Mouse (Mus musculus) embryo, embryonic 10 days (tissue): ENCODE measurements at regions not wholly inside any gene's neighbourhood (a gene's known extent, or its start where the extent isn't known, plus 50 kb on each side); places are given as distances from the start of the nearest gene placed in this dataset.

Experiments used
- DNase-seq: peaks from one replicate; pipeline ENCODE4 v3.0.0-alpha.2; 2015; ENCODE audit warnings: low spot score

DNA sequence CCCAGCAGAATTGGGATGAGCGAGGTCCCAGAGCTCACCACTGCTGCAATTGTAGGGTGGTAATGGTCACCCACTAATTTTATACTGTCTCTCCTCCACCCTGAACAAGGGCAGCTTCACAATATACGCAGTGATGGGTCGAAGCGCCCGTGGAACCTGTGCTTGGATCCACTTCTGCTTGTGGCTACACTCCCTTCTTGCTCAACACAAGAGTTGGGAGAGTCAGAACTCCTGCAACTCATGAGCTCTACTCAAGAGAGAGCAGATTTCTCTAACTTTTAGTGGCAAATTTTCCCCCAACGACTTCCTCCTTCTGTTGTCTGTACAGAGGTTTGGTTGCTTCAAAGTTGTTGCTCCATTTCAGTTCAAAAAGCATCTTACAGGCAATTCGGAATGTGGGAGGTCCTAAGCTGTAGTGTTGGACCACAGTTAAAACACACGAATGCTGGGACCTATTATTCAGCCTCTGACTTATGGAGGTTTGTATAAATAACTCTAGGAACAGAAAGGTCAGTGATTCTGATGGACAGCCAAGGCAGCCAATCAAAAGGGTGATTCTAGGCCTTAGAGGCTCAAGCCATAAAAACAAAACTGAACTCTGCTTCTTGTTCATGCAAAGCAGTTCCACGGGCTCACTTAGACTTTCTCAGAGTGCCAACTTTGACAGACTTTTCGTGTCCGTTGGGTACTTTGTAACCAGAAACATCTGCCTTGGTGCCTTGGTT is 227.8 kb upstream of the Meis1 start:
- DNase-seq, result no peak

DNA sequence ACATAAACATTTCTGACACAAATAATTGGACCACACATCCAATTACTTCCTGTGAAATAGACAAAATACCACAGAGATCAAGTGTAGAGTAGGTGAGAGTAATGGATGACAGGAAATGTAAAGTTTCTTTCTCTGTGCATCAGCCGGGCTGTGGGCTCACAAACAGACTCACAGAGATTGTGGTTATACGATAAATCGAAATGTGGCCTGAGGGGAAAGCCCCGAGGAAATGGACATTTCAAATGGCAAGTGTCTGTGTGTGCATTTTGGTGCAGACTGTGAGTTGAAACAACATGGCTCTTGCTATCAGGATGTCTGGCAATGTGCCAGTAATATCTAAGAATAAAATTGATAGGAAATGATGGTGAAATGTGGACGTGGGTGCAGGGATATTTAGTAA is 234.8 kb upstream of the Meis1 start:
- DNase-seq, result no peak

DNA sequence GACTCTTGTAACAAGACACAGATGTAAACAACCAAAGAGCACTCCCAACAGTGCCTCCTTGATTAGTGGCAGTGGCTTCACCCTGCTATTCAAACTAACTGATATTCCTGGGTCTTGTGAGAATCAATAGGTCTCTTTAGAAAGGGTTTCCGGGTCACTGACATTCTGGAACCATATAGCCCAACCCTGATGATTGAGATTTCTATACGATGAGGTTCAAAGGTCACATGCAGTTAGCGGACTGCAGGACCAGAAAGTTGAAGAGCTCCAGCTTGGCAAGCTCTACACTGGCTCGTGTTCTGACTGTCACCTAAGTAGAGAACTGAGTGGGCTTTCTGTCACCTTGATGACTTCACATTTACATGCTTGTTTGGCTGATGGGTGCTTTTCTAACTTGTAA is 235.4 kb upstream of the Meis1 start:
- peak; percentile 63 for DNase-seq

DNA sequence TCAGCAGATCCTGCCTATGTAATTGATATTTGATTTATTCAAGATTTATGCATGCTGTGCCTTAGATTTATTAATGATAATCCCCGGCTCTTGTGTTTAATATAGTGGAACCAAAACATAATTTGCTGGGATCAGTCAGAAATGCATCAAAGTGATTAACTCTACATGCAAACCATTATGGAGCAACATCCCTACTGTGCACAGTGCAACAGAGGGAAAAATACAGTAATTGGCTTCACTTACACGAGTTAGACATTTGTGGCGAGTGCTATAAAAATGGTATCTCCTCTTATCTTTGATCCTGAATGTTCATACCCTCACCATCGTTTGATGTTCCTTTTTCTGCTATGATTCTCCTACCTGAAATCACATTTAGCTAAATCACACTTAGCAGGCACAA is 238.8 kb upstream of the Meis1 start:
- no peak for DNase-seq

DNA sequence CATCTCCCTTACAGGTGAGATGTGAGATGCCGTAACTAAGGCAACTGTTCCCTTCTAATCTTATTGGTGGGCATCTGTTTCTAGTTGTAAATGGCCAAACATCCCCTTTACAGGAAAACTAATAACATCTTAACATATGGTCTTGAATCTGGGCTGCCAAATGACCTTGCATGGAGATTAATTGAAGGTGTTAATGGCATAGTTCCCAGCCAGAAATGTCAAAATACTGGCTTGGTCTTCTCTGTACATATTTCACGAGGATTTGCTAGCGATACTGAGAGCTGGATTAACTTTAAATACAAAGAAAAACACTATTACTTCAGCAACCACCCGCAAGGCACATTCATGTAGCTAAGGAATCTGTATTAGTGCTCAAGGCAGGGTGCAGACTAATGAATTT is 244.0 kb upstream of the Meis1 start:
- no peak for DNase-seq

DNA sequence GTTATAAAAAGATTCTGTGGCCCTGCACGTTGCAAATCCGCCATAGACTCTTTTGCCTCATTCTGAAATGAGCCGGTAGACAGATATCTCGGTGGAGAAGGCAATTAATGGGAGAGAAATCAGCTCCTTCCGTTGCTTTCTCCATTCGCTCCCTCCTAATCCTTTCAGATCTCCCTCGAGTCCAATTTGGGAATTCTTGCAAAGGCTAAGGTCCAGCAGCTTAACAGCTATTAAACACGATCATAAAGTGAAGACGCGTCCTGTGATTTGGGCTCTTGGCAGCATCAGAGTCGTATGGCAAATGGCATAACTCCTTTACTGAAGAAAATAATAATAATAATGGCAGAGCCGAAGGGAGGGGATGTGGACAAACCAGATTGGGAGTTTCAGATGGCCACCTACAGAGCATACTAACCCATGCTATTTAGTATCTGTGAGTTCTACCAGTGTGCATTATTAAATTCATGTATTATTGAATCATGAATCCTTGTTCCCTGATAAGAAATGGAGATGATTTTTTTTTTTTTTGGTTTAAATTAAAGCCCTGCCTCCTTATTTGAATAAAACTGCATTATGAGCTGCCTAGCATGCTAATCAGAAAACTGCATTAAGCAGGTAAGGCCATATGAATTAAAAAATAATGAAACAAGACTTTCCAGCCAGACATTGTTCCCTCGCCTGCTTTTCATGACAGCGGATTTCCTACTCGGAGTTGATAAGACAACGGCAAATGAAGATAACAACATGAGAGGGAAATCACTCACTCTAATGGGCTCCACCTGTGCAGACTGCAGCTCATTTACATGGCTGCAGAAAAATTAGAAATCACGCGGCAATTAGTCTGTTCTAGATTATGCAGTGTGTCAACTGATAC is 246.2 kb upstream of the Meis1 start:
- no peak for DNase-seq

DNA sequence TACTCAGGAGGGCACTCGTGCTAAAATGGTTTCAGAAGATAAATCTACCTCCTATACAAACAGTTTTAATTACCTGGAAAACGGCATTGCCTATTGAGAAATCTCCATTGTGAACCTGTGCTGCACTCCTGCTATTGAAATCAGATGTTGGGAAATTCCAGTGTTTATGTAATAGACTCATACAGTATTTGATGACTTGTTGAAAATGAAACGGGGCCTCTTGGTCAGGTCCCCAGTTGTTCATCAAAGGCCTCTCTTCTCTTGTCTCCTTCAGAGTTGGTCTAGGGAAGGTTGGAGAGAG is 246.8 kb upstream of the Meis1 start:
- no peak for DNase-seq

DNA sequence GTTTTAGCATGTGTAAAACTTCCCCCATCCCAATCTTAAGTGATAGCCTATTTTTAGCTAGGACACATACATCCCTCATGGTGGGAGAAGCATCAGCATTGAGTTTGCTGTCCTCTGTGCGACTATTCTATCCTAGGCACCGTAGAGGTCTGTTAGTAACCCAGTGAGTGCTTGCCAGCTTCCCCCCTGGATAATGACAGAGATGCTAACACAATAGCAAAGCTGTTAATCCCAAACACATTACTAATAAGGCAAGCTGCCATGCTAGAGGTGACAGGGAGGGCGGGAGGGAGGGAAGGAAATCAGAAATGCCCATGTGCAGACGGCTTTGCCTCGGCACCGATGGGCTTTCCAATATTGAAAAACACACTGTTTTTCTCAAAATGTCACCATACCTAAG is 272.2 kb upstream of the Meis1 start:
- DNase-seq, result no peak

DNA sequence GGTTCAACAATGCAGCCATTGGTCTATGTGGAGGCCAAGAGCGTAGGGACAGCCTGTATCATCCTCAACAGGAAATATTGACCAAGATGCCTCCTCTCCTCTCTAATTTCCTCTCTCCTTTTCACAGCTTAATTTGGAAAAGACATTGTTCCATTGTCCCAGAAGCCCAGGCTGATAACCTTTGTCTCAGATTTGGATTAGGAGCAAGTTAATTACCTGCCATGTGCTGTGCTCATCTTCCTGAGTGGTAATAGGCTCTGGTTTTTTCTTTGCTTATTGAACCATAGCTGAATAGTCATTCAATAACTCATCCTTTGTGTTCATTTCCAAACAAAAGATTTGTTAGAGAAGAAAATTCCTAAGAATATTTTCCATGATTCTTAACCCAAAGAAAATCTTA is 280.6 kb upstream of the Meis1 start:
- no peak for DNase-seq

DNA sequence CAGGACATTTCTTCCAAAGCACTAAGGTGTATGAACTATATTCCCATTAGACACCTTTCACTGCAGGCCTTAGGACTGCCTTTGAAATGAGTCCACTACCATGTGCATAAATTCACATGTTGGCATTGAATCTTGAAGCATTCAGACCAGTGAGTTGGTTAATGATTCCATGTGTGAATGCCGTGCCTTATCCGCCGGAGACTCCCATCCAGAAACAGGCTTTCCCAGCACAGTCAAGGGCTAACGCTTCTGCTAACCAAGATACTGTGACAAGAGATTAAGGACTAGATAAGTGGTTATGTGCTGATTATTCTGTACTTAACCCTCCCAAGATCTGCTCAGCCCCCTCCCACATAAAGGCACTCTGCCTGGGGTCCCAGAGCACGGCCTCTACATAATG is 287.9 kb upstream of the Meis1 start:
- no peak for DNase-seq

DNA sequence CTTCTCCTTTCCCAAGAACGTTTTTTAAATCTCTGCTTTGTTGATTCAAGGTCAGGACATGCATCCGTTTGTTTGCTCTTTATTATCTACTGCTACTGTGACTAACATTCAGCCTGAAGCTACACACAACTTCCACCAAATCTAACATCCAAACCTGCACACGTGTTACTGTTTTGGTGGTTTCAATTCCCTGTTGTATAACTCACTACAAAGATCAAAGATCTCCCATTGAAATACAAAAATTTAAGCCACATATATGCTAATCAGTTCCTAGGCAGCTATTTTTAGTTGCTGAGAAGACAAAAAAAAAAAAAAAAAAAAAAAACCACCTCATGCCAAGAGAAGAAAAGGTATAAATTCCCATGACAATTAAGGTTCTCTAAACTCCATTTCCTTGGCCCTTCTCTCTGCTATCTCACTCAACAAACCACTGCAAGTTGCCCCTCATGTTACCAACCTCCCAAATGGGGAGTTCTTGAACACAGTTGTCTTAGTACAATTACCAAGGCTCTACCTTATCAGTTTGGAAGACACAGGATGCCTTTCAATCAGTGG is 312.0 kb upstream of the Meis1 start:
- DNase-seq, result no peak

DNA sequence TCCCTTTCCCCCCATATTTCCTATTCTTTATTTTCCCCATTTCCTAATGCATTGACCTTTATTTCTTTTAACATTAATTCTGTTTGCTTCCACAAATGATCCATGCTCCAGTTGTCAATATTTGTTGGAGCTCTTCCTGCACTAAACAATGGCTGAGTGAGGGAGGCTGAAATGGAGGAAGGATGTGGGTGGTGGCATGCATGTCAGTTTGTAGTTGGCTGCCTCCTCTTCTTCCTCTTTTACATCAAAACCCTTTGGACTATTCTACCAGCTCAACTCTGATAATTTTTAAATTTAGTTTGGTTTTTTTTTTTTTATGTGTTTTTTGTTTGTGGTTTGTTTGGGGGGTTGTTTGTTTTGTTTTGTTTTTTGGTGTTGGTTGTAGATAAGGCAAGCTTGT is 313.5 kb upstream of the Meis1 start:
- no peak for DNase-seq

DNA sequence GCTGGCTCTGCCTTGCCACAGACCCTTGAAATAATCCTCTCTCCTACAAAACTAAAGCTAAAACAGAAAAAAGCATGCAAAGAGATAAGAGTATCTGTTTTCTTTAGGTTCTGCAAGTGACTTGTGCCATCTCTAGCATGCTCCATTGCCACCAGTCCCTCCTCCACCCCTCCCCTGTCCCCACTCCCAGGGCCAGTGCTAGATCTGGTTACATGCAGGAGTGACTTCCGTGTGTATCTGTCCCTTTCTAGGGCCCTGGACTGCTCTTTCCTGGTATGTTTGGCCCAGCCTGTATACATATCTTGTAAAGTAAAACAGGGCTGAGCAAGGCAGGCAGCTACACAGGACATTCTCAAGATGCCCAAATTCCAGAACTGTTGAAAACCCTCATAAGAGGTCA is 313.9 kb upstream of the Meis1 start:
- no peak for DNase-seq

DNA sequence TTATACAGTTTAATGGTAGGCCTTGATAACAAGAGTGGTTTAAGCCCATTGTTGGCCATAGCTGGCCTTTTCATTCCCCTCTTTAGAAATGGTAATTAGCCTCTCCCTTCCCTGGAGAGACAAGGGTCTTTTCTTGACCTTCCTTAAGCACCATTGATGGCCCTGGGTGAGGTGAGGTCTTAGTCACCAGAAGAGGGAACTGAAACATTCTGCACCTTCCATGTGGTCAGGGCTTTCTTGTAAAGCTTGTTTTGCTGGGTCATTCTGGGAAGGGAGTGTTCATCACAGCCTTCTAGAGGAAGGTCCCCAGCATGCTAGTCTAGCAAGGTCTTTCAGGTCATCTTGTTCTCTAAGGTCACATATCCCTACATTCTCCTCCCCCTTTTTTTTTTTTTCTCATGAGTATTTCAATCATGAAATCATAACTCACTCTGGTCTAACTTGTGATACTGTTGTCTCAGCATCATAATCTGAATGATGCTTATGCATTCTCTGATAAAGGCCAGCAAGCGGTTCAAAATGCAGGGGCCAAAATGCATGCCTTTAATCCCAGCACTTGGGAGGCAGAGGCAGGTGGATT is 315.2 kb upstream of the Meis1 start:
- no peak for DNase-seq

DNA sequence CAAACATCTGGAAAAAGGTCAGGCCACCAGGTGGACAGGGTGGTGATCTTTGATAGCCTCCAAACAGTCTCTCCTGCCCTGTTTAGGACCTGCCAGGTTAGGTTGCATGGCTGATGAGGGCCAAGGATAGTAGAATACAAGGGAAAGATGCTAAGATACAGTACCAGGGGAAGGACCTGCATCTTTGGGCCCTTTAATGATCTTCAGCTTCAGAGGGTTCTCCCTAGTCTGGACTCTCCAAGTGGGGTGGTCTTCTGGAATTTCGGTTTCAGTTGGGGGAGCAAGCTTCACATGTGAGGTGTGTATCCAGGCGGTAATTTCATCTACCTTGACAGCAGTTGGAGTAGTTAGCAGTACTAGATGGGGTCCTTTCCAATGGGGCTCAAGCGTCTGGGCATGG is 316.6 kb upstream of the Meis1 start:
- no peak for DNase-seq

DNA sequence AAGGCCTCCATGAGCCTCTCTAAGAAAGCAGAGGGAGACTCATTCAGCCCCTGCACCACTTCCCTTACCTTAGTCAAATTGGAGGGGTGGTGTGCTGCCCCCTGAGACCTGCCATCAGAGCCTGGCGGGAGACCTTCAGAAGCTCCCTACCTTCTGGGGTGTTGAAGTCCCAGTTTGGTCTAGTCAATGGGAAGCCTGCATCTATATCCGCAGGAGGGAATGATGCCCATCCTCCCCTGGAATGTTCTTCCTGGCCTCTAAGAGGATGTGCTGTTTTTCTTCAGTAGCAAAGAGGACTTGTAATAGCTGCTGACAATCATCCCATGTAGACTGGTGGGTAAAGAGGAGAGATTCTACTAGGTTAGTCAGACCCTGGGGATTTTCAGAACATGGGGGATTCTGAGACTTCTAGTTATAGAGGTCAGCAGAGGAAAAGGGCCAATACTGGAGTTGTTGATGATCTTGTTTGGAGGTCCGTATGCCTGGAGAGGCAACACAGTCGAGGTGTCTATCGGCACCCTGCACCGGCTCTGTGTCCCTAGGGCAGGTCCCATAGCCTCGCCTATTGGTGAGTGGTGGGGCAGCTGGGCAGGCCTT is 321.0 kb upstream of the Meis1 start:
- DNase-seq, result no peak

DNA sequence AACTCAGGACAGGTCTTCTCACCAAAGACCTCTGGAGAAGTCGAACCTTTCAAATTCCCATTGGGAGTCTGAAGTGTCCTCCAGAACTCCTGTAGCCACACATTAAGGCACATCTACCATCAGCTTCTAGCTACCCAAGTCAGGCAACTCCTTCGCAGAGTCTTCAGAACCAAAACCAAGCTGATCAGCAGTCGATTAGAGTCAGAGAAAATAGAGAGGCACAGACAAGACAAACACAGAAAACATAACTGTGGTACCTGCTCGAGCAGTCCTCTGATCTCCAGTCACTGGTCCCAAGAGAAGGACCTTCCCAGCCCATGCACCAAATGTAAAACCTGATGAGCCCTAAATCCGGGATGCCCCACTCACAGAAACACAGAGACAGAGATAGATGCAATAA is 322.1 kb upstream of the Meis1 start:
- no peak for DNase-seq

DNA sequence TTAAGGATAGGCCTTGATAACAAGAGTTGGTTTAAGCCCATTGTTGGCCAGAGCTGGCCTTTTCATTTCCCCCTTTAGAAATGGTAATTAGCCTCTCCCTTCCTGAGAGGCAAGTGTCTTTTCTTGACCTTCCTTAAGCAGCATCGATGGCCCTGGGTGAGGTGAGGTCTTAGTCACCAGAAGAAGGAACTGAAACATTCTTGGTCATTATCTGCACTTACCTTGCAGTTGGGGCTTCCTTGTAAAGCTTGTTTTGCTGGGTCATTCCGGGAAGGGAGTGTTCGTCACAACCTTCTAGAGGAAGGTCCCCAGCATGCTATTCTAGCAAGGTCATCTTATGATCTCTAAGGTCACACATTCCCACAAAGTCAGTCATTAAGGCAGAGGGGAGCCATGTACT is 322.6 kb upstream of the Meis1 start:
- DNase-seq, result no peak

DNA sequence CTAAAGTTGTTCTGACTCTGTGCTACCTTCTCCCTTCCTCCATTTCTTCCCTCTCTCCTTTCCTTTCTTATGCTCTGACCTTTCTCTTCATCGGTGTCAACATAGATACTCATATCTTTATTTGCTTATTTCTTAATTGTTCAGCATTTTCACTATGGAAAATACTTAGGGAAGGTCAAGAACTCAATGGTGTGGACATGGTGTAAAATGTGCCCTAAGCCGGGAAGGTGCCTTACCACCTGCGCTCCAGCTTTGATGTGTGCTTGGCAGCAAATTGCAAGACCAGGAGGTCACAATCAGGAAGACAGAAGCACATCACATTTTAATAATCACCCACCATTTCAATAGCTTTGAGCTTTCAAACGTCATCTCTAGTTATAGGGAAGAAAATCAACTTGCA is 324.0 kb upstream of the Meis1 start:
- no peak for DNase-seq

DNA sequence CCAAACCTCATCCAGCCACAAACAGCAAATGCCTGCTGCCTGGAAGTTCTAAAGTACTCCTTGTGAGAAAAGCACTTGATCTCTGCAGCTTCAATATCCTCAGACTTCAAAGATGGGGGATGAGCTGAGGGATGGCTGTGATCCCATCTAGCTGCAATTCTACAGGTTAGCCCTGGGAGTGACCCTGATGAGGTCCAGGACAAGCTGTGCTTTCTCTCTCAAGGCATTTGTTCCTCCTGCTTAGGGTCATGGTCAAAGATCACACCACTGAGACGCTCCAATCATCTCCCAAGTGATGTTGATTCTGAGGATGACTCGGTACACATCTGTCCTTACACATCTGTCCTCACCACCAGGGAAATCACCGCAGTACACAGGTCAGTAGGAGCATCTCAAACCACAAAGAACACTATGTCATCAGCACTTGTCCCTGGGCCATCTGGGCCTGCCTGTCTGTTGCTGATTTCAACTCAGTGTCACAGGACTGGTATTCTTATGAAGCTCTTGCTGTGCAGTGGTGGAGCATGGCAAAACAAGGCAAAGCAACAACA is 327.6 kb upstream of the Meis1 start:
- no peak for DNase-seq

DNA sequence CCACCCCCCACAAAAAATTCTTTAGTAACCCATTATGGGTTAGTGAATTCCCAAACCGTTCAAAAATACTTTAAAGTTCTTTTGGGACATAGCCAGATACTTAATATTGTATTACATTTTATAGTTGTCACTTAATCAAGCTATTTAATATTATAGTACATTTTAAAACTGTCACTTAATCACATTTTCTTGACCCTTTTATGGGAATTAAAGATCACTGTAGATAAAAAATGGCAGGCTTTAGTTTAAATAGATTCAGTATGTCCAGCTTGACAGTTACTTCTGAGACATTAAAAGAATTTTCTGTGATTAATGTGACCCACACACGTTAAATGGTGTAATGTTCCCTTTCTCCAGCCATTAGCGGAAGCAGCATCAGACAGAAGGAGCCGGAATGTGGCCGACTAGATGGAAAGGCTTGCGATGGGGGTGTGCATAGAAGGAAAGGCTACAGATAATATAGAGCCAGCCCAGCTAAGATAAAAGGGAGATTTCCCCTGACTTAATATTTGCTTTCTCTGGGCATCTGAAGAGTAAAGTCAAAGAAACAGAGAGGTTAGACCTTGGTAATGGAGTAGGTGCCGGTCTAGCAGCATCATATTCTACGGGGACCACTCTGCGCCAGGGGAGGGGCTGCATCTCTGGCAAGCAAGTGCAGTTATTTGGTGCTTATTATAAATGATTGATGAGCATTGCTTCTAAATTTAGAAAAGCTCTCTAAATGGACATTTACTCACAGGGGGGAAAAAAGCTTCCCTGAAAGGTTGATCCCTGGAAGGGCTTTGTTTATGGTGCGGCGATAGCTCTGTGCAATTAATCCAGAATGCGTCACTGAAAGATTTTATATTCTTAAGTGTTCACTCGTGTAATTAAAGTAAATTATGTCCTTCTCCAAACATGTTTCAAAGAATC is 331.8 kb upstream of the Meis1 start:
- peak; percentile 43 for DNase-seq
